Mouse (Mus musculus) central nervous system, embryonic 14 days (tissue): ENCODE data around the gene Vmn2r39. TPM values are rescaled to one million over a fixed set of nuclear protein-coding genes. Genes with fewer than 3 reads are reported as not detected.

Source experiments
- polyA plus RNA-seq: library from polyadenylated mRNA; depleted of rRNA; stranded (reverse); fragments of >200 nt; gene quantifications from 2 replicates; pipeline ENCODE4 v1.2.3, GENCODE M21; 2012; rRNA removed

The Vmn2r39 gene
- not detected in 2 replicates for polyA plus RNA-seq

GRCm38 (mm10) chr7:9030698-9031097 is at the start of gene Vmn2r39:
Gene Vmn2r39 (minus strand): TSS chr7:9030798.

Other genes with a start within 250 kb of the Vmn2r39 start
- not detected in 2 replicates for gene Vmn2r40, start 99.4 kb downstream of the Vmn2r39 start, polyA plus RNA-seq
- gene Vmn2r38, start 67.1 kb upstream of the Vmn2r39 start, polyA plus RNA-seq: not detected in 2 replicates
- not detected in 2 replicates for gene Vmn2r37, start 192.9 kb upstream of the Vmn2r39 start, polyA plus RNA-seq